Mouse (Mus musculus) adrenal gland, postnatal 0 days (tissue): ENCODE results near the gene Prol1. TPM values are rescaled to one million over a fixed set of nuclear protein-coding genes. Genes with fewer than 3 reads are reported as not detected.

ENCODE experiments used
- polyA plus RNA-seq: library from polyadenylated mRNA; unstranded; fragments of >200 nt; fragmentation: Nextera tagmentation; extraction: Ambion mirVana; gene quantifications from 2 replicates; pipeline ENCODE4 v1.2.1, GENCODE M21; 2015

Gene Prol1
- polyA plus RNA-seq = not detected in 2 replicates

GRCm38 (mm10) chr5:88317012-88317411 lies at the start of gene Prol1:
TSS of gene Prol1 (plus strand) at chr5:88317312.

DNA sequence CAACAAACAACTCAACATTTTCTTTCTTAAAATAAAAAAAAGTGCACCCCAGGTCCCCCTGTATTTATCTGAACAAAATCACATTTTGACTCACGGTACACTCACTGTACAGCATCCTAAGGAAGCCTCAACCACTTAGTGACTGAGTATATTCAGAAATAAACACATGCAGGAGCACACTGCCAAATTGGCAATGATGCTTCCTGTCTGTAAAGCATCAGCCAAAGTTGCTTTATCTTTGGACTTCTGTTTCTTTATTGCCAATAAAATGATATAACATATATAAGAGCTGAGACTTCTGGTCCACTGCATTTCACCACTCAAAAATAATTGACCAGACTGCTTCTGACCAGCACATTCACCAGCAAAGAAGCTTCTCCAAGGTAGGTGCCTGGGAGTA lies 48.5 kb upstream of the Prol1 start, which contains the start of gene Gm7714:
Gene Gm7714, plus strand, starts transcription at position 301 of the 400 bp plus-strand sequence.

DNA sequence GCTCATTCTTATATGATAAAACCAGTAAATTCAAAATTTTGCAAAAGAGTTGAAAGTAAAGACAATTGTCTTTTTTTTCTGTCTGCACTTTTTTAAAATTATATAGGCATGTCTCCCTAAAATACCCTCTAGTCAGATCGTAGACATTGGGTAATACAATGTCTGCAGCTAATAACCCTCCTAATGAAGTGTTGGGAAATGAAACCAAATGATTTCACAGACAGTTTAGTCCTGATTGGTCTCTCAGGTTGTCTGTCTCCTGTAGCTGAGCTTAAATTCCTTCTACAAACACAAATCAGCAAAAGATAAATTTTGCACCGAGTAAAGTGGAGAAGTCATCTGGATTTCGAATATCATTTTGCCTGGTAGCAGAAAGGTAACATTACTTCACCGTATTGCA lies 58.7 kb downstream of the Prol1 start, which contains the start of gene Amtn:
Gene Amtn, plus strand, starts transcription at position 301 of the 400 bp plus-strand sequence.

Other genes with a start within 250 kb of the Prol1 start
- not detected in 2 replicates for gene Smr2, start 230.8 kb upstream of the Prol1 start, polyA plus RNA-seq
- not detected in 2 replicates for gene Gm11116, start 205.8 kb upstream of the Prol1 start, polyA plus RNA-seq
- gene Gm11115, start 163.2 kb upstream of the Prol1 start, polyA plus RNA-seq = not detected in 2 replicates
- not detected in 2 replicates for gene Gm7714, start 48.4 kb upstream of the Prol1 start, polyA plus RNA-seq
- gene Amtn, start 58.8 kb downstream of the Prol1 start, polyA plus RNA-seq = not detected in 2 replicates
- gene Ambn, start 138.7 kb downstream of the Prol1 start, polyA plus RNA-seq = 0.17 TPM in 1 of 2 replicates, not detected in the other
- gene Enam, start 170.7 kb downstream of the Prol1 start, polyA plus RNA-seq = not detected in 2 replicates
- gene Jchain, start 210.6 kb downstream of the Prol1 start, polyA plus RNA-seq = 0.32 and 0.44 TPM in 2 replicates
- 36.7 and 49.1 TPM in 2 replicates for gene Utp3, start 237.2 kb downstream of the Prol1 start, polyA plus RNA-seq
- gene Rufy3, start 247.7 kb downstream of the Prol1 start, polyA plus RNA-seq = 30.7 and 51.0 TPM in 2 replicates